Mouse (Mus musculus) neural tube, embryonic 13.5 days (tissue): Measurements from ENCODE around the gene Wfdc15b. TPM values are rescaled to one million over a fixed set of nuclear protein-coding genes. Genes with fewer than 3 reads are reported as not detected.
"Not testable (repeated sequence)": the region's sequence is repeated elsewhere in the genome, so short reads cannot be mapped to it uniquely, and the experiment has no call there.

Experiments used
- ATAC-seq: fragments of 200-750 bp; cut with Nextera tagmentation; 2 replicates; pipeline ENCODE4 v1.8.0; 2017; ENCODE audit warnings: low read depth, mild to moderate bottlenecking, moderate TSS enrichment, moderate library complexity
- H3K27ac ChIP-seq: fragments of 300-500 bp; sonication (generic); replicated peaks from 2 replicates; pipeline ENCODE4 v1.5.1; 2015; ENCODE audit warnings: moderate library complexity, mild to moderate bottlenecking, inconsistent platforms
- H3K27me3 ChIP-seq: fragments of 300-500 bp; sonication (generic); 2 replicates; pipeline ENCODE4 v1.6.1; 2015; ENCODE audit warnings: mild to moderate bottlenecking, inconsistent platforms
- H3K36me3 ChIP-seq: fragments of 300-500 bp; sonication (generic); 2 replicates; pipeline ENCODE4 v1.6.1; 2015; ENCODE audit warnings: mild to moderate bottlenecking, inconsistent platforms
- H3K4me1 ChIP-seq: fragments of 300-500 bp; sonication (generic); replicated peaks from 2 replicates; pipeline ENCODE4 v1.6.1; 2015; ENCODE audit warnings: inconsistent platforms
- H3K4me2 ChIP-seq: fragments of 300-500 bp; sonication (generic); 2 replicates; pipeline ENCODE4 v1.6.1; 2015; ENCODE audit warnings: inconsistent platforms, mild to moderate bottlenecking, moderate library complexity
- H3K4me3 ChIP-seq: fragments of 300-500 bp; sonication (generic); 2 replicates; pipeline ENCODE4 v1.5.1; 2015; ENCODE audit warnings: mild to moderate bottlenecking, inconsistent platforms
- H3K9ac ChIP-seq: fragments of 300-500 bp; sonication (generic); 2 replicates; pipeline ENCODE4 v1.6.1; 2015; ENCODE audit warnings: moderate library complexity, mild to moderate bottlenecking, inconsistent platforms
- H3K9me3 ChIP-seq: fragments of 300-500 bp; sonication (generic); 2 replicates; pipeline ENCODE4 v1.6.1; 2016; ENCODE audit warnings: inconsistent platforms
- WGBS: fragments of 180-500 bp; shearing (Covaris S2); methylation state at CpG from one replicate; pipeline ENCODE4 v1.1.7; 2015; 5-methylcytosine and 5-hydroxymethylcytosine counted together
- polyA plus RNA-seq: library from polyadenylated mRNA; unstranded; fragments of >200 nt; fragmentation: Nextera tagmentation; extraction: Ambion mirVana; gene quantifications from 2 replicates; pipeline ENCODE4 v1.2.1, GENCODE M21; 2015

The Wfdc15b gene
- polyA plus RNA-seq: not detected in 2 replicates

DNA sequence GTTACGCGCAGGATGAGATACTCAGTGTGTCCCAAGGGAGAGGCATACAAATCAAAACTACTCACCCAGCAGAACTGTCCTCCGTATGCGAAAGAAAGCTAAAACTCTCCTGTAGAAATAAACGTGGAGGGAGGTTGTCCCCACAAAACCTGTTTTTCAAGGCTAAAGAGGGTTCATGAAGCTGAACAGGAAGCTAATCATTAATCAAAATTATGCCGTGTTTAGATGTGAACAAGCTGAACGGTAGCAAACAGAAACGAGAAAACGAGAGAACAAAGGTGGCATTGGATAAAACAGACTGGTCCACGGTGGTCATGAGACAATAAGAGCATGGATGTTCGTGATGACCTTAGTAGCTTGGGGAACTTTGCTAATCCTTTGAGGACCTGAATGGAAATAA is at the start of gene Wfdc15b:
TSS of gene Wfdc15b (minus strand) at position 139 of the 400 bp plus-strand sequence.
- Histone ChIP-seq H3K9me3 (no peaks in the 10 kb centered on the region), H3K4me2 (no peak within 1 kb of the TSS), H3K36me3 (no peaks in the 10 kb centered on the region), H3K9ac (no peak within 1 kb of the TSS), H3K4me1 (no peaks in the 10 kb centered on the region), H3K4me3 (no peak within 1 kb of the TSS), H3K27ac (no peak within 1 kb of the TSS), H3K27me3 (no peaks in the 10 kb centered on the region)
- ATAC-seq: no peak
- WGBS: 83% methylated on average over 11 of the region's 11 CpGs

DNA sequence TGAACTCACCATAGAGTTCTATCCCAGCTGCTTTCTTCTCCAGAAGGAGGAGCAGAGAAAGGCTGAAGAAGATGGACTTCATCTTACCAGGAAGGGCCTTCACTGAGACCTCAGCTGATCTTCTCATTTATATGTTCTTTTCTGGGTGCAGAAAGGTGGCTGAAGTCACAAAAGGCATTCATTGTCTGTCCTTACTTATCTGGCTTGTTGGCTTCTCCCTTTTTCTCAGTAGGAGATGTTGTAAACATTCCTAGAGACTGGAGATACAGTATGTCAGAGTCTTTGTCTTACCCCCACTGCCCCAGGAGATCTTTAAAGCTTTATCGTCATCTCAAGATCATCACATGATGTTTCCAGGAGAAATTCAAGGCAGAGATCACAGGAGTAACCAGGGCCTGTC is 35.1 kb upstream of the Wfdc15b start, which contains the start of gene Svs3b:
TSS of gene Svs3b (minus strand) at position 101 of the 400 bp plus-strand sequence.
- not testable (repeated sequence) for H3K27ac ChIP-seq, H3K27me3 ChIP-seq, H3K4me1 ChIP-seq, H3K9ac ChIP-seq, ATAC-seq, H3K9me3 ChIP-seq, H3K4me3 ChIP-seq, H3K4me2 ChIP-seq, H3K36me3 ChIP-seq
- WGBS: 35% methylated on average over 1 of the region's 1 CpGs

DNA sequence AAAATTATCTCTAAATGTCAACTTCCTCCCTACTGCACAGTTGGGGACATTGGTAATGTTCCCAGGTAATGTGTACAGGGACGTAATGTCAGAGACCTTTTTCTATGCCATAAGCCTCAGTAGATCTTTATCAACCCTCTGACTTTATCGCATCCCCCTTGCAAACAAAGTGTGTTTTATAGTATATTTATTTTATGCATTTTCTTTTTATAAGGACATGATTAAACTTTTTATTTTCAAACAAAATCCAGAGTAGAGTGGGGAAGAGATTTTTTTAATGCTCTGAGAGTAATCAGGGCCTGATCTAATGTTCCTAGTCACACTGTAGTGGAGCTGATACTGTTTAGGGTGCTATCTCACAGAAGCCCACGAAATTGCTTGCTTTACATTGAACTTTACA is 16.9 kb upstream of the Wfdc15b start, which contains the start of gene Svs2:
TSS of gene Svs2 (minus strand) at position 101 of the 400 bp plus-strand sequence.
- Histone ChIP-seq H3K4me2 (no peak within 1 kb of the TSS), H3K4me3 (no peak within 1 kb of the TSS), H3K9me3 (no peaks in the 10 kb centered on the region), H3K4me1 (no peaks in the 10 kb centered on the region), H3K27me3 (no peaks in the 10 kb centered on the region), H3K36me3 (no peaks in the 10 kb centered on the region), H3K9ac (no peak within 1 kb of the TSS), H3K27ac (no peak within 1 kb of the TSS)
- WGBS: 86% methylated on average over 3 of the region's 3 CpGs
- no peak for ATAC-seq

DNA sequence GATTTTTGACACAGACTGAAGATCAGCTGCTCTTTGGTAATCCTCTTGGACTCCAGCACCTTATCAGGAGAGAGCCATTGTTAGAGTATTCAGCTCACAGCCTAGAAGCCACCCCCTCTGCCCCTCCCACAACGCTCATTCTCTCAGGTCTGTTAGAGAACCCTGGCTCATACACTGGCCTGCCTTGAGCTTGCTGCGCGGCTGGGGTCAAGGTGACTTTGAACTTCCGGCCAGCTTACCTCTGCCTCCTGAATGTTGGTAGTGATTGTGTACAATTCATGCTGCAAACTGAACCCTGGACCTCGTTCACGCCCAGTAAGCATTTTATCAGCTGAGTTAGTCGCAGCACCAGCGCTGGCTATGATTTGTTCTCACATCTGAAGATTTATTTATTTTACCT is 11.2 kb upstream of the Wfdc15b start:
- H3K27me3 ChIP-seq: no peaks in the 10 kb centered on the region
- H3K9ac ChIP-seq: no peak overlapping the region
- H3K4me3 ChIP-seq: no peak overlapping the region
- no peaks in the 10 kb centered on the region for H3K4me1 ChIP-seq
- no peaks in the 10 kb centered on the region for H3K36me3 ChIP-seq
- no peak overlapping the region for H3K4me2 ChIP-seq
- H3K9me3 ChIP-seq: no peaks in the 10 kb centered on the region
- no peak overlapping the region for H3K27ac ChIP-seq
- 90% methylated on average over 8 of the region's 8 CpGs for WGBS
- ATAC-seq: no peak

DNA sequence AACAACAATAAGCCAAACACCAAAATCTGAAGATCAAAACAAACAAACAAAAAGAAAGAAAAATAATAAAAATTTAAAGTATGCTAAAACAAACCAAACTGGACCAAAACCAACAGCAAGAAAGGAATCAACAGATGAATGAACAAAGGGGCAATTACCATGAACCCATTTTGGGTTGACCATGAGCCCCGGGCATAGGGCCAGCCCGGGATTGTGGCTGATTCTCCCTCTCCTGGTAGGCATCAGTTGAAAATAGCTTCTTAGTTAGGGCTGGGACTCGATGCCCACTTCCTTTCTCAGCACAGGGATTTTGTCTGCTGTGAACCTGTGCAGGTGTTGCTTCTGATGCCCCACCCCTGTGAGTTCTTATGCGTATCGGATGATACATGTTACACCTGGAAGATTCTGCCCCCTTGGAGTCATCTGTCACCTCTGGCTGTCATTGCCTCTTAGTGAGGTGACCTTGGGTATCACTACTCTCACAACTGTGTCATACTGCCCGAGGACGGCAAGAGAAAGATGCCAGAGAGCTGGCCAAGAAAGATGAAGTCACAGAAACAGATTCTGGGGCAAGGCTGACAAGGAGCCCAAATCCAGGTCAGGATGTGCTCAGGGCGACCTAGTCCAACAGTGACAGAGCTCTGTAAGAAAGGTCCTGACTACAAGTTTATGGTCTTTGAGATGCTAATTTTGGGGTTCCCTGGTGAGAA is 7.1 kb upstream of the Wfdc15b start:
- Histone ChIP-seq H3K4me1 (no peaks in the 10 kb centered on the region), H3K4me2 (no peak overlapping the region), H3K4me3 (no peak overlapping the region), H3K27me3 (no peaks in the 10 kb centered on the region), H3K9ac (no peak overlapping the region), H3K9me3 (no peaks in the 10 kb centered on the region), H3K27ac (no peak overlapping the region), H3K36me3 (no peaks in the 10 kb centered on the region)
- 86% methylated on average over 8 of the region's 8 CpGs for whole genome bisulfite sequencing
- no peak for ATAC-seq

DNA sequence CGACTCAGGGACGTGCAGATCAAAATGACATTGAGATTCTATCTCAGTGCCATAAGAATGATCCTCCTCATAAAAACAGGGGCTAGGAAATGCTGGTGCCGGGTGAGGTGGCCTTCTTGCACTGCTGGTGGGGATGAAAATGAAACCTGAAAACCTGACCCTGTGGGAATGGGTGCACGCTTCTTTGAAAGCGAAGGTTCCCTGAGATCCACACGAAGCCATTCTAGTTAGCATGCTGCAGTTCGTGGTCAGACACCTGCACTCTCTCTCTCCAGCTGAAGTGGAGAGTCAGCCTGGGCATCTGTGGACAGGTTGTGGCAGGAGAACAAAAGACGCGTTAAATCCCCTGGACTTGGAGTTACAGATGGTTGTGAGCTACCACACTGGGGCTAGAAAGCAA is 2.2 kb downstream of the Wfdc15b start:
- Histone ChIP-seq H3K9ac (no peak overlapping the region), H3K27me3 (no peaks in the 10 kb centered on the region), H3K4me1 (no peaks in the 10 kb centered on the region), H3K36me3 (no peaks in the 10 kb centered on the region), H3K27ac (no peak overlapping the region), H3K4me3 (no peak overlapping the region), H3K4me2 (no peak overlapping the region), H3K9me3 (no peaks in the 10 kb centered on the region)
- no peak for ATAC-seq
- WGBS: 85% methylated on average over 9 of the region's 9 CpGs

DNA sequence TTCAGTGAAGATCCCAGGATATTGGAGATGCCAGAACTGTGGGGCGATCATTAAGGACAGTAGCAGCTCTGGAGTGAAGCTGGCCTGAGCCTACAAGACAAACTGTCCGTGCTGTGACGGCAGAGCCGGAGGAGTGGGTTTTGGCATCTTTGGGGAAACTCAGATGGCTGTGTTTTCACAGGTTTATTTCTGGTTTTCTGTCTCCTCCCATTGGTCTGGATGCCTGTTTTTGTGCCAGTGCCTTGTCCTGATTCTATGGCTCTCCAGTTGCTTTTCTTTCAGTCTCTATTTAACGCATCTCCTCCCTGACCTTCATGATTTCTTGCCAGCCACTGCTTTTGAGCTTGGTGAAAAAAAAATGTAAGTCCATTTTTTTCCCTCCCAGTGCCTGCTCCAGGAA is 8.7 kb downstream of the Wfdc15b start:
- ATAC-seq: no peak
- no peaks in the 10 kb centered on the region for H3K27me3 ChIP-seq
- no peaks in the 10 kb centered on the region for H3K4me1 ChIP-seq
- H3K9me3 ChIP-seq: no peaks in the 10 kb centered on the region
- H3K4me2 ChIP-seq: no peak overlapping the region
- H3K27ac ChIP-seq: no peak overlapping the region
- WGBS: 90% methylated on average over 5 of the region's 5 CpGs
- no peak overlapping the region for H3K4me3 ChIP-seq
- no peaks in the 10 kb centered on the region for H3K36me3 ChIP-seq
- H3K9ac ChIP-seq: no peak overlapping the region

DNA sequence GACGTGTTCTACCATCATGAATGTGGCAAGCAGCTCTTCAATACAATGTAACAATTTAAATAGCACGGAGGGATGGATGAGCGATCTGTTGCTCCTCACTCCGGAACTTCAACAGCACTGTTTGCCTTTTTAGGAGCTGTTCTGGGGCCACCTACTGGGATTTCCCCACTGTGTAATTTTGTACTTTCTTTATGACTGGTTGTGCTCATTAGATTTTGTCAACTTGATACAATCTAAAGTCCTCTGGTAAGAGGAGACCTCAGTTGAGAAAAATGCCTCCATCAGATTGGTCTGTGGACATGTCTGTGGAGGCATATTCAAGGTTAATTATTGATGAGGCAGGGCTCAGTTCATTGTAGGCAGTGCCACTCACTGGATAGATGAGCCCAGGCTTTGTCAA is 10.6 kb downstream of the Wfdc15b start:
- no peaks in the 10 kb centered on the region for H3K36me3 ChIP-seq
- H3K27ac ChIP-seq: no peak overlapping the region
- no peak overlapping the region for H3K9ac ChIP-seq
- H3K9me3 ChIP-seq: no peaks in the 10 kb centered on the region
- ATAC-seq: no peak
- H3K4me3 ChIP-seq: no peak overlapping the region
- H3K4me1 ChIP-seq: no peaks in the 10 kb centered on the region
- H3K27me3 ChIP-seq: no peaks in the 10 kb centered on the region
- WGBS: 84% methylated on average over 4 of the region's 4 CpGs
- H3K4me2 ChIP-seq: no peak overlapping the region

DNA sequence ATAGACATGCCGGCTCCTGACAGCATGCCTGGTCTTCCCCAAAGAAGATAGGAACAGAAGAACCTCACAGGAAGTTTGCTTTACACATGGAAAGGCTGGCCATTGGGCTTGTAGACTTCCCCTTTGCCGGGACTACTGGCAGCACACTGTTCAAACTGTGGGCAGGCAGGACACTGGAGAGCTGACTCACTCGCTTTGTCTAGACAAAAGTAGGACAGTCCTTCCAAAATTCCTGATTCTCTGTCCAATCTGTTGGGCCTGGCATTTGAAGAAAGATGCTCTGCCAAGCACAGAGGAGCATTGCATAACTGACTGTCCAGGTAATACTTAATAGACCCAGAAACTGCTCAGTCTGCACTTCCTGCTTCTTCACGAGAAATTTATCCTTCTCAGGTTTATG is 14.8 kb downstream of the Wfdc15b start:
- Histone ChIP-seq H3K9me3 (no peaks in the 10 kb centered on the region), H3K4me1 (no peaks in the 10 kb centered on the region), H3K36me3 (no peaks in the 10 kb centered on the region), H3K9ac (no peak overlapping the region), H3K27ac (no peak overlapping the region), H3K27me3 (no peaks in the 10 kb centered on the region), H3K4me2 (no peak overlapping the region), H3K4me3 (no peak overlapping the region)
- WGBS: 86% methylated on average over 4 of the region's 4 CpGs
- ATAC-seq: no peak

DNA sequence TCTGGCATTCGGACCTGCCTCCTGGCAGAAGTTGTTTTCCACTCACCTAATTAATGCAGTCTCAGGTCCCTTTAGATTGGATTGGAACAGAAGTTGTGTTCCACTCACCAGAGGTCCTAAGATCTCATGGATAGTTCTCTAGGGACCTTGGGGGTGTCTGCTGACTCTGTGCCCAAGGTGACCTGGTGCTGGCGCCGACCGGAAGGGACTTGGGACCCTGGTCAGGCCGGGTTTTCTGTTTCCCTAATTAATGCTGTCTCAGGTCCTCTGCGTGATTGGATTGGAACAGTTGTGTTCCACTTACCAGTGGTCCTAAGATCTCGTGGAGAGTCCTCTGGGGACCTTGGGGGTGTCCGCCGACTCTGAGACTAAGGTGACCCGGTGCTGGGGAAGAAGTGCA is 15.4 kb downstream of the Wfdc15b start:
- H3K4me1 ChIP-seq, H3K4me2 ChIP-seq, ATAC-seq, H3K4me3 ChIP-seq, H3K27ac ChIP-seq, H3K9ac ChIP-seq, H3K9me3 ChIP-seq, H3K27me3 ChIP-seq, H3K36me3 ChIP-seq: not testable (repeated sequence)
- 92% methylated on average over 10 of the region's 10 CpGs for WGBS

DNA sequence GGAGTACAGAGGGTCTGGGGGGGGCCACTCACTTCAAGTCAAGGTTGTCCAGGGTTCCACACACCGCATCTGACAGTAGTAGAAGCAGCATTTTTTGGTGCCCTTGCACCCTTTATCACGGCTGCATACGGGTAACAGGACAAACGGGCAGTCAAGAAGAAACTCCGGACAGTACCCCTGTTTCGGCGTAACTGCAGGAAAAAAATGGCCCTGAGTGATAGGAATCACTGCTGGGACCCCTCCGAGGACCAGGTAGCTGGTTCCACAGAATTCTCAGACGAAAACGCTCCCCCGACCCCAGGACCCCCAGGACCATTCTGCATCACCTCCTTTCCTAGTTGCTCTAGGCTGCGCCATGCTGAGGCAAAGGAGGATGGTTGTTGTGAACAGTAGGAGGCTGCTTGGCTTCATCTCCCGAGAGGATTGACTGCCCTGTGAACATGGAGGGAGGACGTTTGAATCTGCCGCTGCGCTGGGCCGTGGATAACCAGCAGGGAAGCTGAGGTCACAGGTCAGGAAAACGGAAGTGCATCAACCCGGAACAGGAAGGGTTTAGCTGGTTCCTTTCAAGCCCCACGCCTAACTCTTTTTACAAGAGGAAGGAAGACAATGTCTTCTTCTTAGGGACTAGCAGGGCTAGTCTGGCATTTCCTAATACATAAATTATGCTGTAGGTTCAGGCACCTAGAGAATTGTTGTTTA is 21.7 kb downstream of the Wfdc15b start, which contains the start of gene Wfdc15a:
TSS of gene Wfdc15a (minus strand) at position 505 of the 702 bp plus-strand sequence.
- 76% methylated on average over 20 of the region's 20 CpGs for WGBS
- no peak for ATAC-seq
- Histone ChIP-seq H3K9me3 (no peaks in the 10 kb centered on the region), H3K4me2 (no peak within 1 kb of the TSS), H3K4me3 (no peak within 1 kb of the TSS), H3K36me3 (no peaks in the 10 kb centered on the region), H3K27me3 (no peaks in the 10 kb centered on the region), H3K4me1 (no peaks in the 10 kb centered on the region), H3K9ac (no peak within 1 kb of the TSS), H3K27ac (no peak within 1 kb of the TSS)

DNA sequence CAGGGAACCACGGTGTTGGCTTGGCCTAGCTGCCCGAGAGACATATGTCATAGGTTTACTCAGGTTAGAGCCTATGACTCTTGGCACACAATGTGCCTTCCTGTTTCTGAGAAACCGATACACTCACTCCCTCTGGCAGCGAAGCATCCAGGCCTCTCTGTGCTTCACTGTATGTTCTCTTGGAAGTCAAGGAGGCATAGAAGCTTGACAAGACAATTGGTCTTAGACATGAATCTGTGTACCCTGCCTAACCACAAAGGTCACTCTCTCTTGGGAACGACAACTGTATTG is 24.8 kb downstream of the Wfdc15b start:
- H3K4me2 ChIP-seq: no peak overlapping the region
- no peak overlapping the region for H3K27ac ChIP-seq
- no peak for ATAC-seq
- no peak overlapping the region for H3K4me3 ChIP-seq
- H3K9ac ChIP-seq: no peak overlapping the region
- H3K36me3 ChIP-seq: no peaks in the 10 kb centered on the region
- no peaks in the 10 kb centered on the region for H3K4me1 ChIP-seq
- 85% methylated on average over 5 of the region's 5 CpGs for WGBS
- H3K9me3 ChIP-seq: no peaks in the 10 kb centered on the region
- no peaks in the 10 kb centered on the region for H3K27me3 ChIP-seq
